Mouse (Mus musculus): ENCODE results near the gene Upp2. TPM values are rescaled to one million over a fixed set of nuclear protein-coding genes. Genes with fewer than 3 reads are reported as not detected.

The Upp2 gene
- total RNA-seq, 2 experiments from 2014 or later = not detected

GRCm38 (mm10) chr2:58603379-58603778 lies 36.3 kb downstream of the Upp2 start:
- ATAC-seq (replicated peaks; ENCODE audit: low FRiP score, poor library complexity, severe bottlenecking) = no peak

DNA sequence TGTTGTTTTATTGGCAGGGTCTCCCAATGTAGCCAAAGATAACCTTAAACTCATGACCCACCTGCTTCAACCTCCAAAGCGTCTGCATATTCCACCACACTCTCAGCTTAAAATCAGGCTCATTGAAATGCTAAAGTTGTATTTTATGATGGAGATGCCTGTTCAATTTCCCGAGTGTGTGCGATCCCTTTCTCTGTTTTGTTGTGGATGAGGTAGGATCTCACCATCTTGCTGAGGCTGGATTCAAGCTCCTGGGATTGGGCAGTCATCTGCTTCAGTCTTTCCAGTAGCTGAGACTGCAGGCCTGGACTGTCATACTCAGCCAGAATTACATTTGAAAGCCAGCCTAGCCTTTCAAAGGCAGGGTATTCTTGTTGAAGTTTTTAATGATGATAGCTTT lies 37.7 kb downstream of the Upp2 start:
- ATAC-seq (replicated peaks; ENCODE audit: low FRiP score, poor library complexity, severe bottlenecking) = no peak

DNA sequence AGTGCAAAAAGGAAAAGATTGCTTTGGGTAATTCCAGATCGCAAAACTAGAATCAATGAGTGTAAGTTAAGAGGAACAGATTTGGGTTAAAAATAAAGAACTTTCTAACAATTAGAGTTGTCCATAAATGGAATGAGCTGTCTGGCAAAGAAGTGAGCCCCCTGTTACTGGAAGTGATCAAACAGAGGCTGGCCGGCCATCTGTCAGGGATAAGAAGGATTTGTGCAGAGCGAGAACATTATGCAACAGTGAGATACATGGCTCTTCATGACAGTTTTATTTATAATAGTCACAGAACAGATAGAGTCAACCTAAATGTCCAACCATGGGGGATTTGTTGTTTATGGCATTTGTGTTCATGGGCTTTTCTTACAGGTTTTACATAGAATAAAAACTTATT lies 46.6 kb downstream of the Upp2 start:
- no peak for ATAC-seq (replicated peaks; ENCODE audit: low FRiP score, poor library complexity, severe bottlenecking)

DNA sequence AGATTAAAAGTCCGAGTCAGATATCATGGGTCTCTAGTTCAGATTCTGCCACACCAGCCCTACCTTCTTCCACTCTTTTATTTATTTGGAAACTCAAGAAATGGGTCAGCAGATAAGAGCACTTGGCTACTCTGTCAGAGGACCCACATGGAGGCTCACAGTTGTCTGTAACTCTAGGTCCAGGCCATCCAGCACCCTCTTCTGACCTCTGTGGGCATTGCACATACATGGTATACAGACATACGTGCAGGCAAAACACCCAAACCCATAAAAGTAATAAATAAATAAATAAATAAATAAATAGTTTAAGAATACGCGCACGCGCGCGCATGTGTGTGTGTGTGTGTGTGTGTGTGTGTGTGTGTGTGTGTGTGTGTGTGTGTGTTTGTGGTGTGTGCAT lies 47.8 kb downstream of the Upp2 start:
- ATAC-seq (replicated peaks; ENCODE audit: low FRiP score, poor library complexity, severe bottlenecking) = no peak

DNA sequence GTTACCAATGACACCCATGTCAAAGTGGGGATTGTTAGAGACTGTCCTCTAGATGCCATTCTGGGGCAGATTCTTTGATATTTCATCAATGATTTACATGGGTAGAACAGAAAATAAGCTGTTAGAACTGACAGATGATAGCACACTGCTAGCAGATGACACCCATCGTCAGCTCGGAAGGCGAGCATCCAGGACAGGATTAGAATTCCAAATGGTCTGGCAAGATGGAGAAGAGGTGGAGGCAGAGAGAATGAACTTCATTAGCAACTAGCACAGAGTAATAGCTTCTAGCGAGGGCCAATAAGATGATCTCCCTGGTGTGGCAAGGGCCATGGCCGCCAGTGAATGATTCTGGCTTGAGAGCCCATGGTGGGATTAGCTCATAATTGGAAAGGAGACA lies 48.7 kb downstream of the Upp2 start:
- ATAC-seq (replicated peaks; ENCODE audit: low FRiP score, poor library complexity, severe bottlenecking) = no peak

DNA sequence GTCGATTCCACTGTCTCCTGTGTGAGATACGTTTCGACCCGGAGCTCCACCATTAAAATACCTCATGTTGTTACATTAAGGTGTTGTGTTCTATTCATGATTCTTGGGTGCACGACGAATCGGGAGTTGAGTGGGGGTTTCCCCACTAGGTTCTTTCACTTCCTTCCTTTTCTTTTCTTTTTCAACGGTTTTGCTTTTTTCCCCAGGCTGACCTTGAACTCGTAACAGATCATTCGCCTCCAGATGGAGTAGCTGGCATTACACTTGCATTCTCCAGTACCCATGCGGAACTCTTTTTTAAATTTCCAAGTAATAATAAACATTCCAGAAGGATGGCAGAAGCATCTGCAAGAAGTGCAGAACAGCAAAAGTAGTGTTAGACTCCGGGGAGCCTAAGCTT lies 58.1 kb downstream of the Upp2 start:
- no peak for ATAC-seq (replicated peaks; ENCODE audit: low FRiP score, poor library complexity, severe bottlenecking)

DNA sequence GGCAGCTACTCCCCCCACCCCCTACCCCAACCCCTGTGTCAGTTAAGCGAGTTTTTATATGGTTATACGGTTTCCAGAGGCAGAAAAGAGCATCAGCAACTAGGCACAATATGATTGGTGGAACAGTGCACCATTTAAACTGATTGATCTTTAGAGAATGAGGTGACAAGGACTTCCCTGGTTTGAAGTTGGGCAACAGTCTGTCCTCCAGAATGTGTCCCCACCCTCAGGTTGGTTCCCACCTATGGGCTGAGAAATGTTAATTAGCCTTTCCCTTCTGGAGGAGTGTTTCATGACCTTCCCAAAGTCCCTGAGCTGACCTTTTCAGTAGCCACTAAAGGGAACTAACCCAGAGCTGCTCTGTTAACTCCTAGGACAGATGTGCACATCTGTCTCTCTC lies 58.6 kb downstream of the Upp2 start:
- no peak for ATAC-seq (replicated peaks; ENCODE audit: low FRiP score, poor library complexity, severe bottlenecking)

- no peak for ATAC-seq (replicated peaks; ENCODE audit: low FRiP score, poor library complexity, severe bottlenecking)
Observed at GRCm38 (mm10) chr2:58626136-58626769, 59.2 kb downstream of the Upp2 start.

- ATAC-seq (replicated peaks; ENCODE audit: low FRiP score, poor library complexity, severe bottlenecking) = no peak
Observed at GRCm38 (mm10) chr2:58627981-58628380, 60.9 kb downstream of the Upp2 start.

- no peak for ATAC-seq (replicated peaks; ENCODE audit: low FRiP score, poor library complexity, severe bottlenecking)
Observed at GRCm38 (mm10) chr2:58628993-58629392, 61.9 kb downstream of the Upp2 start.

GRCm38 (mm10) chr2:58629440-58629839 lies 62.3 kb downstream of the Upp2 start:
- no peak for ATAC-seq (replicated peaks; ENCODE audit: low FRiP score, poor library complexity, severe bottlenecking)

DNA sequence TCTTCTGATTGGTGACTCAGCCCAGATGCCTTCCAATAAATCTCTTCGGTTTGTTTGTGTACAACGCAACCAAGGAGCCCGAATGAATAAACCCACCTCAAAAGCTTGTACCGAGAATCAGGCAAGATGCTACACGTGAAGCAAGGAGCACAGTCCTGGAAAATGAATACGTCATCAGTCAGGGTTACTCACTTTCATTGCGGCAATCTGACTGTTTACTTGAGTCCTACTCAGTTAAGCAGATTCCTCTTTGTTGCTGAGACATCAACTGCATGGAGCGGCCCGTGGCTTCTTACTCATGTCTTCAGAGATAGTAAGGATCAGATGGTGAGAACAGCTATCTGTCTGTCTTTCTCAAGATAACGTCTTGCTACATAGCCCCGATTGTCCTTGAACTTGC lies 66.7 kb downstream of the Upp2 start:
- ATAC-seq (replicated peaks; ENCODE audit: low FRiP score, poor library complexity, severe bottlenecking) = no peak

GRCm38 (mm10) chr2:58641761-58642555 lies 74.9 kb downstream of the Upp2 start:
- ATAC-seq (replicated peaks; ENCODE audit: low FRiP score, poor library complexity, severe bottlenecking) = no peak

DNA sequence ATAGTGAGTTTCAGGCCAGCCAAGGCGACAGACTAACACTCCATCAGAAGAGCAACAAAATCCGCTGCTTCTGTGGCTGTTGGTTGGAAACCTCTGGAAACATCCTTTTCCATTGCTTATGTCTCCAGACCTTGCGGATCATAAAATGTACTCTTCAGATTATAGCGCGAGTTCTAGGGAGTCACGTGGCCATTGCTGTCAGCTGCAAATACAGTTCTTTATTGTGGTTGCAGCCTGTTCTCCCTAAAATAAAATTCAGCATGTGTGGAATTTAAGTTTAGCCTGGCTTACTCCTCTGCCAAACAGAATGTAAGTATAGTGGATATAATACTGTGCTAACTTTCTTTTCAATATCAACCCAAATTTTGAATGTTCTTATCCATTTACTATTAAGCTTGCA lies 78.6 kb downstream of the Upp2 start:
- no peak for ATAC-seq (replicated peaks; ENCODE audit: low FRiP score, poor library complexity, severe bottlenecking)

GRCm38 (mm10) chr2:58655169-58655568 lies 88.1 kb downstream of the Upp2 start:
- no peak for ATAC-seq (replicated peaks; ENCODE audit: low FRiP score, poor library complexity, severe bottlenecking)

GRCm38 (mm10) chr2:58656959-58657358 lies 89.9 kb downstream of the Upp2 start:
- ATAC-seq (replicated peaks; ENCODE audit: low FRiP score, poor library complexity, severe bottlenecking) = no peak

GRCm38 (mm10) chr2:58657855-58658254 lies 90.8 kb downstream of the Upp2 start:
- no peak for ATAC-seq (replicated peaks; ENCODE audit: low FRiP score, poor library complexity, severe bottlenecking)

DNA sequence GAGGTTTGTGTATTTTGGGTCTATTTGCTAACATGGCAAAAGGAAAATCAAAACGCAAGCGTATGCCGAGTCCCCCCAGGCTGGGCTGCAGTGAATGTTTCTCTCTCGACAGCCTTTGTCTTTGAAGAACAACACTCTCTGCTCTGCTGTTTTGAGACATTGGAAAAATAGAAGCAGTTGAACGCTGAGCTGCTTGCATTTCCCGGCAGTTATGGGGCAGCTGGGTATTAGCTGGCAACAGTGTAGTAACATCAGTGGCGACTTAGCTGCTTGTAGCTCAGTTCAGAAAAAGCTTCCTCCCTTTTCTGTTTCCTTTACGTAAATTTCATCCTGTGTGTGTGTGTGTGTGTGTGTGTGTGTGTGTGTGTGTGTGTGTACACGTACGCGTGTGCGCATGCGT lies 93.5 kb downstream of the Upp2 start:
- ATAC-seq (replicated peaks; ENCODE audit: low FRiP score, poor library complexity, severe bottlenecking) = no peak

- ATAC-seq (replicated peaks; ENCODE audit: low FRiP score, poor library complexity, severe bottlenecking) = no peak
Observed at GRCm38 (mm10) chr2:58661116-58661515, 94.0 kb downstream of the Upp2 start.

DNA sequence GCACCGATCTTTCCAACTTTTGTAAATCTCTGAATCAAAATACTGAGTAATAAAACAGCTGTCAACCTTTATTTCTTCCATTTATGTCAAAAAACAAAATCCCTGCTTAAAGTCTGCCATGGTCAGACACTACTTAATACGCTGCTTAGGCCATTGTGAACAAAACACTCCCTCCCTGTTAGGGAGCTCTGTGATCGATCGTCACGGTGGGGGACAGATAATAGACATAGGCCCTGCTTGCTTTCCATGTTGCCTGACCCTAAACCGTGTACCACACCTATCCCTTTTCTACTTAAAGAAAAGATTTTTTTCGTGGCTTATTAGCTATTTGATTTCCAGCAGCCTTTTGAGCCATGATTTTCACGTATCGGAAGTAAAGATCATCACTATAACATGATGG lies 95.6 kb downstream of the Upp2 start:
- no peak for ATAC-seq (replicated peaks; ENCODE audit: low FRiP score, poor library complexity, severe bottlenecking)

DNA sequence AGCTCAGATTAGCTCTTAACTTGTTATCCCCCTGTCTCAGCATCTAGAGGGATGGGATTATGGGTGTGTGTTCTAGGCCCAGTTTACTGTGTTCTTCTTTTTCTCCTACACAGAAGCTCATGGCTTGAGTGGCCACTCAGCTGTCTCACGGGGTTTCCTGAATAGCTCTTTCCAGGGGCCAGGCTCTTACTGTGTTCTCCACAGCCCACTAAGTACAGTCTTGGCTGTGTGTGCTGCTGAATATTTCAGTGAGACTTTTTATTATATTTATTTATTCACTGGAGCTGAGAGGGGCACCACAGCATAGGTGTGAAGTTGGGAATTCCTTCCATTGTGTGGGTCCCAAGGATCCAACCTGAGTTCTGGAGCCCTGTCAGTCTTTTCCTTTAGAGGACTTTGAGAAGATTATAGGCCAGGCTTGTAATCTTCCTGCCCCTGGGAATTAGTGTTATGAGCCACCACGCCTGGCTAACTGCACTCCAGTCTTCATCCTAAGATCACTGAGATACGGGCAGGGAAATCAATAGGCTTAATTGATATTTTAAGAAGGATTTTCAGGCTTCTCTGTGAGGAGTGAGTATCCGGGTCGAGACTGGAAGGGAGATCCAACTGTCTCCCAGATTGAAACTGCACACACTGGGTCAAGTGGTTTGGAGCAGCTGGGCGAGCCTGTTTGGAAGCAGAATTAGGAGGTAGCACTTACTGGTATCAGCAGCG lies 96.5 kb downstream of the Upp2 start:
- ATAC-seq (replicated peaks; ENCODE audit: low FRiP score, poor library complexity, severe bottlenecking) = no peak
